Mouse (Mus musculus): ENCODE results near the gene Smndc1. TPM values are rescaled to one million over a fixed set of nuclear protein-coding genes. Genes with fewer than 3 reads are reported as not detected.

Smndc1 gene
- polyA plus RNA-seq, 1 experiment from 2014 or later, result 43.8 TPM

- 93% methylated on average over 15 of the region's 15 CpGs for WGBS
- no peak overlapping the region for H3K4me2 ChIP-seq (ENCODE audit: low read length)
- H3K27me3 ChIP-seq (replicated peaks; ENCODE audit: control insufficient read depth, insufficient read depth, low read length), result no peaks in the 10 kb centered on the region
- H3K4me1 ChIP-seq (replicated peaks; ENCODE audit: control insufficient read depth, insufficient read depth, low read length), result no peaks in the 10 kb centered on the region
- no peak overlapping the region for H3K9ac ChIP-seq (ENCODE audit: low read length)
- no peak for ATAC-seq (replicated peaks; ENCODE audit: low FRiP score, low TSS enrichment, low read depth)
- no peak for DNase-seq (ENCODE audit: low spot score)
- H3K4me3 ChIP-seq (ENCODE audit: low read depth, low read length), result no peak overlapping the region
- no peak overlapping the region for H3K27ac ChIP-seq (ENCODE audit: low read depth)
- H3K36me3 ChIP-seq (ENCODE audit: control insufficient read depth, insufficient read depth, low read length), result peaks cover 95% of the 10 kb centered on the region
- no peaks in the 10 kb centered on the region for H3K9me3 ChIP-seq (ENCODE audit: control insufficient read depth, low read length)
These were observed 7.0 kb downstream of the Smndc1 start for GRCm38 (mm10) chr19:53383336-53383735.

- H3K36me3 ChIP-seq (ENCODE audit: control insufficient read depth, insufficient read depth, low read length), result peaks cover 79% of the 10 kb centered on the region
- 95% methylated on average over 10 of the region's 10 CpGs for WGBS
These were observed 12.0 kb downstream of the Smndc1 start for GRCm38 (mm10) chr19:53378421-53378820.

DNA sequence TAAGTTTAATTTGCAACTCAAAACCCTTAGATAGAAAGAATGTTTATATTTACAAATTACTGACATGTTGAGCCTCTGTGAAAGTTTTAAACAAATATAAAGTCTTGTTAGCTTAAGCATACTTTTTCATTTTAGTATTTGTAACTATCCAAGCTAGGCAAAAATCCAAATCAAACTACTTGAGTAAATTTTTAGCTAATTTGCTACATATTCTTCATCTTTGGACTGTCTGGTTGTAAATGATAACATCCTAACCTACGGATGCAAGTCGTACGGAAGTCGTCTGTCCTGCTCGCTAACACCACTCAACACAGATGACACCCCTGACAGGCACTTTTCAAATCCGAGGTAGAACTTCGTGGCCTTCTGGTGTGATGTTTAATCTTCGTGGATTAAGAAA is 12.7 kb downstream of the Smndc1 start:
- Histone ChIP-seq H3K4me1 (replicated peaks; ENCODE audit: control insufficient read depth, insufficient read depth, low read length) (no peaks in the 10 kb centered on the region), H3K9me3 (ENCODE audit: control insufficient read depth, low read length) (no peaks in the 10 kb centered on the region), H3K9ac (ENCODE audit: low read length) (no peak overlapping the region), H3K27ac (ENCODE audit: low read depth) (no peak overlapping the region), H3K36me3 (ENCODE audit: control insufficient read depth, insufficient read depth, low read length) (peaks cover 76% of the 10 kb centered on the region), H3K4me3 (ENCODE audit: low read depth, low read length) (no peak overlapping the region), H3K4me2 (ENCODE audit: low read length) (no peak overlapping the region), H3K27me3 (replicated peaks; ENCODE audit: control insufficient read depth, insufficient read depth, low read length) (no peaks in the 10 kb centered on the region)
- ATAC-seq (replicated peaks; ENCODE audit: low FRiP score, low TSS enrichment, low read depth) (no peak), DNase-seq (ENCODE audit: low spot score) (no peak)
- 83% methylated on average over 8 of the region's 8 CpGs for WGBS

More at GRCm38 (mm10) chr19:53378421-53378820, 12.0 kb downstream of the Smndc1 start:
- Histone ChIP-seq H3K27ac (ENCODE audit: low read depth) (no peak overlapping the region), H3K27me3 (replicated peaks; ENCODE audit: control insufficient read depth, insufficient read depth, low read length) (no peaks in the 10 kb centered on the region), H3K9ac (ENCODE audit: low read length) (no peak overlapping the region), H3K4me1 (replicated peaks; ENCODE audit: control insufficient read depth, insufficient read depth, low read length) (no peaks in the 10 kb centered on the region), H3K4me2 (ENCODE audit: low read length) (no peak overlapping the region), H3K4me3 (ENCODE audit: low read depth, low read length) (no peak overlapping the region), H3K9me3 (ENCODE audit: control insufficient read depth, low read length) (no peaks in the 10 kb centered on the region)
- no peak for ATAC-seq (replicated peaks; ENCODE audit: low FRiP score, low TSS enrichment, low read depth)
- DNase-seq (ENCODE audit: low spot score), result no peak

DNA sequence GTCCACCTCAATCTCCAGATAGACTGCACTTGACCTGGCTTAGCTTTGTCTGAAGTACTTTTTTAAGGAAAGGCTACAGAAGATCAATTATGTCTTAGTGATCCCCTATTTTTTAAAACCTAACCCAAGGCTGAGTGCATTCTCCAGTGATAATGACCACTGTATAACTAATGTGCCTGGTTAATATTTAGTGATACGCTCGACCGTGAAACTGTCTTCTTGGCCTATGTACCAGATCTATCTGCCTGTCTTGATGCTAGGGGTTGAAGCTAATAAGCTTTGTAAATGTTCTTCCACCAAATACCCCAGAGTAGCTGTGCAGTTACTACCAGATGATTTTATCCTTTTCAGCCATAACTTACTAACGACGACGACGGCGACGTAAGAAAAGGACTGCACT is 14.6 kb downstream of the Smndc1 start:
- WGBS, result 91% methylated on average over 9 of the region's 9 CpGs
- H3K4me2 ChIP-seq (ENCODE audit: low read length), result no peak overlapping the region
- ATAC-seq (replicated peaks; ENCODE audit: low FRiP score, low TSS enrichment, low read depth) (no peak), DNase-seq (ENCODE audit: low spot score) (no peak)
- no peaks in the 10 kb centered on the region for H3K9me3 ChIP-seq (ENCODE audit: control insufficient read depth, low read length)
- H3K4me3 ChIP-seq (ENCODE audit: low read depth, low read length), result no peak overlapping the region
- no peak overlapping the region for H3K9ac ChIP-seq (ENCODE audit: low read length)
- no peaks in the 10 kb centered on the region for H3K4me1 ChIP-seq (replicated peaks; ENCODE audit: control insufficient read depth, insufficient read depth, low read length)
- no peak overlapping the region for H3K27ac ChIP-seq (ENCODE audit: low read depth)
- H3K36me3 ChIP-seq (ENCODE audit: control insufficient read depth, insufficient read depth, low read length), result peaks cover 76% of the 10 kb centered on the region
- H3K27me3 ChIP-seq (replicated peaks; ENCODE audit: control insufficient read depth, insufficient read depth, low read length), result no peaks in the 10 kb centered on the region

DNA sequence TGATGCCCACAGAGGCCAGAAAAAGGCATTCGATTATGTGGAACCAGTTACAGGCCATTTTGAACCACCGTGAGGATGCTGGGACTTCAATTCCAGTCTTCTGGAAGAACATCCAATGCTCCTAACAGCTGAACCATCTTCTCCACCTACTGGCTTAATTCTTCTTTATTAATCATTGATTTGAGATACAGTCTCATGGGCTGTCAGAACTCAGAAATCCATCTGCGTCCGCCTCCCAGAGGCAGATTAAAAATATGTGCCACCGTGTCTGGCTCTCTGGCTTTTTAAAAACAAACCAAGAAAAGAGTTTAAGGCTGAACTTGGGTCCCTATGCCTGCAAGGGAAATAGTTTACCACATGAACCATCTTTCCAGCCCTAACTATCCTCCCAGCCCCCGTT is 15.1 kb downstream of the Smndc1 start:
- Histone ChIP-seq H3K9ac (ENCODE audit: low read length) (no peak overlapping the region), H3K27me3 (replicated peaks; ENCODE audit: control insufficient read depth, insufficient read depth, low read length) (no peaks in the 10 kb centered on the region)

DNA sequence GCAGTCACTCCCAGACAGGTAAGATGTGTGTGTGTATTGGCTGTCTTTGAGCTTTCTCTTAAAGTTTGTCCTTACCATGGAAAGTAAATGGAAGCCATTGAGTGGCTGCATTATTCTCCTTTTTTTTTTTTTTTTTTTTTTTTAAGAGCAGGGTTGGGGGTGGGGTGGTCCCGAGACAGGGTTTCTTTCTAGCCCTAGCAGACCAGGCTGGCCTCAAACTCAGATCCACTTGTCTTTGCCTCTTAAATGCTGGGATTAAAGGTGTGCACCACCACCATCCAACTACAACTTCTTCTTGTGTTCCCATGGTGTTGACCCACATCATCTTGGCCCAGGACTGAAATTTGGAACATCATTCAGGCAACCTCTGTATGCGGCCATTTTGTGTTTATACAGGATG is 16.8 kb downstream of the Smndc1 start:
- ATAC-seq (replicated peaks; ENCODE audit: low FRiP score, low TSS enrichment, low read depth) (no peak), DNase-seq (ENCODE audit: low spot score) (no peak)
- no peak overlapping the region for H3K9ac ChIP-seq (ENCODE audit: low read length)
- peaks cover 61% of the 10 kb centered on the region for H3K36me3 ChIP-seq (ENCODE audit: control insufficient read depth, insufficient read depth, low read length)
- H3K4me3 ChIP-seq (ENCODE audit: low read depth, low read length), result no peak overlapping the region
- H3K27me3 ChIP-seq (replicated peaks; ENCODE audit: control insufficient read depth, insufficient read depth, low read length), result no peaks in the 10 kb centered on the region
- H3K4me2 ChIP-seq (ENCODE audit: low read length), result no peak overlapping the region
- H3K27ac ChIP-seq (ENCODE audit: low read depth), result no peak overlapping the region
- H3K9me3 ChIP-seq (ENCODE audit: control insufficient read depth, low read length), result no peaks in the 10 kb centered on the region
- H3K4me1 ChIP-seq (replicated peaks; ENCODE audit: control insufficient read depth, insufficient read depth, low read length), result peaks cover 2% of the 10 kb centered on the region; the same call in 1 of the 2 replicates
- 67% methylated on average over 2 of the region's 2 CpGs for WGBS

More for the DNA sequence above, 15.1 kb downstream of the Smndc1 start:
- no peak overlapping the region for H3K27ac ChIP-seq (ENCODE audit: low read depth)
- DNase-seq (ENCODE audit: low spot score), result no peak
- H3K36me3 ChIP-seq (ENCODE audit: control insufficient read depth, insufficient read depth, low read length), result peaks cover 75% of the 10 kb centered on the region
- no peak overlapping the region for H3K4me2 ChIP-seq (ENCODE audit: low read length)
- ATAC-seq (replicated peaks; ENCODE audit: low FRiP score, low TSS enrichment, low read depth), result no peak
- no peaks in the 10 kb centered on the region for H3K9me3 ChIP-seq (ENCODE audit: control insufficient read depth, low read length)
- 93% methylated on average over 6 of the region's 6 CpGs for WGBS
- no peak overlapping the region for H3K4me3 ChIP-seq (ENCODE audit: low read depth, low read length)
- no peaks in the 10 kb centered on the region for H3K4me1 ChIP-seq (replicated peaks; ENCODE audit: control insufficient read depth, insufficient read depth, low read length)

DNA sequence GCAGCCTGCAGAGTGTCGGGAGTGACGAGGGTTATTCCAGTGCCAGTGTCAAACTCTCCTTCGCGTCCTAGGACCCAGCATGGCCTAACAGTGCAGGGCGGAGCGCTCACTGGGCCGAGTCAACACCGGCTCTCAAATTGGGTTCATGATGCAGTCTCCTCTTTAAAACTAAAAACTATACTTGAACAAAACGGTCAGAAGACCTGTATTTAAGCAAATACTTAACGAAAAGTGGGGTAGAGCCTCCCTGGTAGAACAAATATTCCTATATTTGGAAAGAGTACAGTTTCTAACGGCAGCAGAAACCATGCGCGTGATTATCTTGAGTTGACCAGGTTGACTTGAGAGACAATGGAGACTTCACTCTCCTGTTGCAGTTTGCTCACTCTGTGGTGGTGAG is 18.7 kb downstream of the Smndc1 start, which contains the start of gene Gm10197:
Gm10197 (minus strand) TSS at position 101 of the 400 bp plus-strand sequence.
- no peak within 1 kb of the TSS for H3K27ac ChIP-seq (ENCODE audit: low read depth)
- H3K9ac ChIP-seq (ENCODE audit: low read length), result no peak within 1 kb of the TSS
- no peaks in the 10 kb centered on the region for H3K27me3 ChIP-seq (replicated peaks; ENCODE audit: control insufficient read depth, insufficient read depth, low read length)
- 92% methylated on average over 13 of the region's 13 CpGs for WGBS
- H3K4me2 ChIP-seq (ENCODE audit: low read length), result no peak within 1 kb of the TSS
- DNase-seq (ENCODE audit: low spot score) (no peak), ATAC-seq (replicated peaks; ENCODE audit: low FRiP score, low TSS enrichment, low read depth) (no peak)
- peaks cover 52% of the 10 kb centered on the region for H3K36me3 ChIP-seq (ENCODE audit: control insufficient read depth, insufficient read depth, low read length)
- peaks cover 7% of the 10 kb centered on the region; the same call in 1 of the 2 replicates for H3K4me1 ChIP-seq (replicated peaks; ENCODE audit: control insufficient read depth, insufficient read depth, low read length)
- no peak within 1 kb of the TSS for H3K4me3 ChIP-seq (ENCODE audit: low read depth, low read length)
- H3K9me3 ChIP-seq (ENCODE audit: control insufficient read depth, low read length), result no peaks in the 10 kb centered on the region

- H3K4me1 ChIP-seq (replicated peaks; ENCODE audit: control insufficient read depth, insufficient read depth, low read length), result peaks cover 21% of the 10 kb centered on the region
- H3K4me3 ChIP-seq (ENCODE audit: low read depth, low read length), result no peak overlapping the region
- H3K9me3 ChIP-seq (ENCODE audit: control insufficient read depth, low read length), result no peaks in the 10 kb centered on the region
- no peak overlapping the region for H3K27ac ChIP-seq (ENCODE audit: low read depth)
- DNase-seq (ENCODE audit: low spot score) (no peak), ATAC-seq (replicated peaks; ENCODE audit: low FRiP score, low TSS enrichment, low read depth) (no peak)
- 80% methylated on average over 15 of the region's 15 CpGs for WGBS
- H3K36me3 ChIP-seq (ENCODE audit: control insufficient read depth, insufficient read depth, low read length), result peaks cover 46% of the 10 kb centered on the region
- H3K27me3 ChIP-seq (replicated peaks; ENCODE audit: control insufficient read depth, insufficient read depth, low read length), result no peaks in the 10 kb centered on the region
- no peak overlapping the region for H3K4me2 ChIP-seq (ENCODE audit: low read length)
- H3K9ac ChIP-seq (ENCODE audit: low read length), result no peak overlapping the region
These were observed 20.1 kb downstream of the Smndc1 start for GRCm38 (mm10) chr19:53370233-53370632.

DNA sequence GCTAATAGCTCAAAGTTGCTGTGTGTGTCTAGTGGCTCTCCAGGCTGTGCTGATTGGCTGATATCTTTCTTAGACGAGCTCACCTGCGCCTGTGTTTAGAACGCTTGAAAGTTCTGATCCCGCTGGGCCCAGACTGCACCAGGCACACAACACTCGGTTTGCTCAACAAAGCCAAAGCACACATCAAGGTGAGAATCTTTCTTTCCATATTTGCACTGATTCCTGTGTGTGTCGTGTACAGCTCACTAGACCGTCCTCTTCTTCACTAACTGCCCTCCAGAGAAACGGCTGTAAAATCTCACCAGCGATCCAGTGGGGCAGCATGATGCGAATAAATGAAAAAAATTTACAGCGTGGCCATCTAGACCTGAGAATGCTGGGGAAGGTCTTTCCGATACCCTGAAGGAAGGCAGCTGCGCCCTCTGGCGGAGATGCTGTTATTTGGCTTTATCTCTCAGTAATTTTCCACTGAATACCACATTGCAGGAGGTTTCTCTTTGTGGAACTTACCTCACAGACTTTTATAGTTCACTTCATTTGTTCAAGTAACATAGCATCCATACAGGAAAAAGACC is 20.8 kb downstream of the Smndc1 start:
- no peaks in the 10 kb centered on the region for H3K9me3 ChIP-seq (ENCODE audit: control insufficient read depth, low read length)
- H3K27me3 ChIP-seq (replicated peaks; ENCODE audit: control insufficient read depth, insufficient read depth, low read length), result no peaks in the 10 kb centered on the region
- H3K9ac ChIP-seq (ENCODE audit: low read length), result no peak overlapping the region
- peak; percentile 91 for DNase-seq (ENCODE audit: low spot score)
- WGBS, result 33% methylated on average over 14 of the region's 14 CpGs
- peaks cover 39% of the 10 kb centered on the region for H3K36me3 ChIP-seq (ENCODE audit: control insufficient read depth, insufficient read depth, low read length)
- peak; percentile 58 for ATAC-seq (replicated peaks; ENCODE audit: low FRiP score, low TSS enrichment, low read depth)
- H3K4me1 ChIP-seq (replicated peaks; ENCODE audit: control insufficient read depth, insufficient read depth, low read length), result peaks cover 25% of the 10 kb centered on the region
- no peak overlapping the region for H3K4me2 ChIP-seq (ENCODE audit: low read length)
- no peak overlapping the region for H3K4me3 ChIP-seq (ENCODE audit: low read depth, low read length)
- H3K27ac ChIP-seq (ENCODE audit: low read depth), result no peak overlapping the region

Data from intestine, embryonic 14.5 days (tissue).